8 mouse cellular contexts compared by ENCODE assay signal in genomic region chr11:52231606-52232541, GRCm38 (mm10). TPM values are rescaled to one million over a fixed set of nuclear protein-coding genes. Genes with fewer than 3 reads are reported as not detected.
DNase-seq lines count a peak whose midpoint lies in the region; ATAC-seq lines count a peak whose summit lies in the region.

Skp1a (plus strand) TSS chr11:52231995.

- DNase-seq in c-Kit-positive CD71-negative TER-119-negative erythroid progenitor cells, embryonic 14.5 days (ENCODE audit: low read depth): peak; percentile 78
- peak; percentile 97 for DNase-seq in forebrain, embryonic 11.5 days (ENCODE audit: low spot score)
- peak; percentile 90 to 96 for DNase-seq in kidney, postnatal 36 days
- peak; percentile 82 for DNase-seq in telencephalon, adult 2 months (ENCODE audit: low read depth, low spot score)

- H3K4me3 ChIP-seq in forebrain, embryonic 11.5 days (ENCODE audit: low read depth, low read length): peak within 1 kb of the TSS; percentile 99
- H3K4me3 ChIP-seq in heart, embryonic 16.5 days (ENCODE audit: low read length): peak within 1 kb of the TSS; percentile 85
- peak within 1 kb of the TSS; percentile 88 for H3K4me3 ChIP-seq in liver, embryonic 15.5 days (replicated peaks)
- H3K4me3 ChIP-seq in neural tube, embryonic 12.5 days: peak within 1 kb of the TSS; percentile 76

- peak within 1 kb of the TSS; percentile 90 for H3K4me2 ChIP-seq in forebrain, embryonic 11.5 days (ENCODE audit: low read depth, low read length, severe bottlenecking)
- peak within 1 kb of the TSS; percentile 90 for H3K4me2 ChIP-seq in heart, embryonic 16.5 days (ENCODE audit: low read depth, low read length)
- H3K4me2 ChIP-seq in liver, embryonic 15.5 days: peak within 1 kb of the TSS; percentile 78
- H3K4me2 ChIP-seq in neural tube, embryonic 12.5 days (replicated peaks): peak within 1 kb of the TSS; percentile 83

- H3K36me3 ChIP-seq in forebrain, embryonic 11.5 days (ENCODE audit: control insufficient read depth, insufficient read depth, low read length): no peaks in the 10 kb centered on the region
- H3K36me3 ChIP-seq in heart, embryonic 16.5 days (ENCODE audit: control insufficient read depth, insufficient read depth): peaks cover 3% of the 10 kb centered on the region; the same call in 1 of the 2 replicates
- H3K36me3 ChIP-seq in liver, embryonic 15.5 days (replicated peaks): peaks cover 8% of the 10 kb centered on the region; the same call in 1 of the 2 replicates
- H3K36me3 ChIP-seq in neural tube, embryonic 12.5 days: peaks cover 5% of the 10 kb centered on the region; the same call in 1 of the 2 replicates

- H3K9me3 ChIP-seq in forebrain, embryonic 11.5 days (ENCODE audit: control insufficient read depth, low read length): no peaks in the 10 kb centered on the region
- H3K9me3 ChIP-seq in heart, embryonic 16.5 days (replicated peaks; ENCODE audit: control insufficient read depth, low read length): no peaks in the 10 kb centered on the region
- H3K9me3 ChIP-seq in liver, embryonic 15.5 days (replicated peaks): no peaks in the 10 kb centered on the region
- H3K9me3 ChIP-seq in neural tube, embryonic 12.5 days: no peaks in the 10 kb centered on the region

- peak within 1 kb of the TSS; percentile 97 for H3K27ac ChIP-seq in forebrain, embryonic 11.5 days (ENCODE audit: low read depth, low read length)
- H3K27ac ChIP-seq in heart, embryonic 16.5 days (ENCODE audit: low read length): peak within 1 kb of the TSS; percentile 98
- H3K27ac ChIP-seq in liver, embryonic 15.5 days (replicated peaks): peak within 1 kb of the TSS; percentile 91
- peak within 1 kb of the TSS; percentile 97 for H3K27ac ChIP-seq in neural tube, embryonic 12.5 days

- under 1% methylated on average over 87 of the region's 87 CpGs for WGBS in forebrain, embryonic 11.5 days
- under 1% methylated on average over 87 of the region's 87 CpGs for WGBS in heart, embryonic 16.5 days
- under 1% methylated on average over 87 of the region's 87 CpGs for whole genome bisulfite sequencing in liver, embryonic 15.5 days (ENCODE audit: insufficient replicate concordance)
- under 1% methylated on average over 87 of the region's 87 CpGs for WGBS in neural tube, embryonic 12.5 days

- 0 out of 2 replicates have a peak, but pooled peaks cover 2% of the 10 kb centered on the region for H3K4me1 ChIP-seq in forebrain, embryonic 11.5 days (replicated peaks; ENCODE audit: control insufficient read depth, insufficient read depth, low read length)
- H3K4me1 ChIP-seq in heart, embryonic 16.5 days (ENCODE audit: control insufficient read depth, insufficient read depth, low read length): peaks cover 22% of the 10 kb centered on the region
- peaks cover 28% of the 10 kb centered on the region for H3K4me1 ChIP-seq in liver, embryonic 15.5 days (replicated peaks)
- peaks cover 18% of the 10 kb centered on the region for H3K4me1 ChIP-seq in neural tube, embryonic 12.5 days

- H3K27me3 ChIP-seq in forebrain, embryonic 11.5 days (ENCODE audit: control insufficient read depth, insufficient read depth, low read length): no peaks in the 10 kb centered on the region
- H3K27me3 ChIP-seq in heart, embryonic 16.5 days (ENCODE audit: control insufficient read depth, insufficient read depth, low read length): no peaks in the 10 kb centered on the region
- no peaks in the 10 kb centered on the region for H3K27me3 ChIP-seq in liver, embryonic 15.5 days
- H3K27me3 ChIP-seq in neural tube, embryonic 12.5 days (replicated peaks): no peaks in the 10 kb centered on the region

- H3K9ac ChIP-seq in forebrain, embryonic 11.5 days (ENCODE audit: low read length): peak within 1 kb of the TSS; percentile 99
- H3K9ac ChIP-seq in heart, embryonic 16.5 days (ENCODE audit: low read length): peak within 1 kb of the TSS; percentile 93
- H3K9ac ChIP-seq in liver, embryonic 15.5 days: peak within 1 kb of the TSS; percentile 99
- peak within 1 kb of the TSS; percentile 93 for H3K9ac ChIP-seq in neural tube, embryonic 12.5 days

- peak; percentile 76 for ATAC-seq in CD4-positive, CD25-positive, alpha-beta regulatory T cell, adult 4 months
- peak; percentile 92 for ATAC-seq in forebrain, embryonic 11.5 days (replicated peaks; ENCODE audit: low FRiP score)
- peak; percentile 85 for ATAC-seq in heart, embryonic 16.5 days (replicated peaks; ENCODE audit: extremely low read depth, insufficient read depth, low FRiP score)
- ATAC-seq in liver, embryonic 15.5 days (ENCODE audit: insufficient read depth): peak; percentile 87
- ATAC-seq in neural tube, embryonic 12.5 days (ENCODE audit: low FRiP score, low read depth): peak; percentile 91

RNA-seq across cellular contexts. Expression of gene Skp1a, which starts in this region (rescaled TPM):
- 100 to 1,000 TPM; 212 to 326 TPM for polyA plus RNA-seq in CD4-positive, CD25-positive, alpha-beta regulatory T cell, adult 4 months (2017; shearing (Covaris generic))
- polyA plus RNA-seq in forebrain, embryonic 11.5 days (2014; fragmentation: Nextera tagmentation; extraction: Ambion mirVana): 855 and 927 TPM in 2 replicates
- 476 and 507 TPM in 2 replicates for polyA plus RNA-seq in heart, embryonic 16.5 days (2015; fragmentation: Nextera tagmentation; extraction: Ambion mirVana)
- polyA plus RNA-seq in liver, embryonic 15.5 days (2015; fragmentation: Nextera tagmentation; extraction: Ambion mirVana): 236 and 277 TPM in 2 replicates
- 1,002 and 1,024 TPM in 2 replicates for polyA plus RNA-seq in neural tube, embryonic 12.5 days (2016; fragmentation: Nextera tagmentation; extraction: Ambion mirVana)

Comparison
In these comparisons a context has a peak if more than half of its experiments do, and no peak if none do; other contexts are left out.
1. Peak in every context shown above with its lines: DNase-seq, ATAC-seq, H3K4me3 ChIP-seq and H3K27ac ChIP-seq.